Mouse (Mus musculus) ovary, postnatal 36 days (tissue): ENCODE measurements around the gene Ascc1.

Experiments used
- DNase-seq: peaks from one replicate; pipeline ENCODE4 v3.0.0; 2022; ENCODE audit warnings: low spot score, mixed read lengths

The Ascc1 gene

GRCm38 (mm10) chr10:60023751-60024150 is 21.1 kb downstream of the Ascc1 start:
- no peak for DNase-seq

GRCm38 (mm10) chr10:60026759-60027395 is 24.3 kb downstream of the Ascc1 start:
- no peak for DNase-seq

DNA sequence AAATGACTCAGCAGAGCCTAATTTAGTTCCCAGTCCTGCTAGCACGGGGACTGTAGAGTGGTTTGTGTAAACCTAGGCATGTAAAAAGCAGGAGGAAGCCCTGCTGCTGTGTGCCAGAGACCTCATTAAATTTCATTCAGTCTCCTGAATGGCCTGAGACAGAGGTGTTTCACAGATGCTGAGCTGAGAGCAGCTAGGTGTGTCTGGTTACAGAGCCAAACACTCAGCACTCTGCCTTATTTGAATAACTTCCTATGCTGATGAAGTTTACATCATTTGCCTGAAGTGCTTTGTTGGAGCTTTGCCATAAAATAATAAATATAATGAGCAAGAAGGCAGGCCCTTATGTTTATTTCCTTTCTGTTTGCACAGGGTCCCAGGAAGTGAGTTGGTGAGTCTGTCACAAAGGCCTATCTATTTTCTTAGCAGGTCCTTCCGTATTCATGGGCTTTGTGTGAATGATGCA is 25.0 kb downstream of the Ascc1 start:
- no peak for DNase-seq

GRCm38 (mm10) chr10:60028181-60028580 is 25.6 kb downstream of the Ascc1 start:
- DNase-seq: no peak

GRCm38 (mm10) chr10:60028979-60029378 is 26.4 kb downstream of the Ascc1 start:
- DNase-seq: peak; percentile 36

- no peak for DNase-seq
Measured at GRCm38 (mm10) chr10:60029387-60029786, 26.8 kb downstream of the Ascc1 start.

DNA sequence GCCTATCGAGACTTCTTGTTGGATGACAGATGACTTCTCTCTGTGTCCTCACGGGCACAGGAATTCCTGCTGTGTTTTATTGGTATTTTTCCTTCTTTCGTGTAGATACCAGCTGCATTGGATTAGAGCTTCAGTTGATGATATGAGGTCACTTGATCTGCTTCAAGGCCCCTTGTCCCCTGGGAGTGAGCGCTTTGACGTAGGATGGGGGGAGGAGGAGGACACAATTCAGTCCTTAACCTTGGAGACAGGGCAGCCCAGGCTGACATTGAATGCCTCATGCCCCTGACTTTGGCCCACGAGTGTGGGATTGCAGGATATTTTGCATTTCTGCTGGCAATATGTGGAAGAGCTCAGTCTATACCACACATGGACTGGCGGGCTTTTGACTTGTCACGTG is 29.0 kb downstream of the Ascc1 start:
- DNase-seq: no peak

GRCm38 (mm10) chr10:60031985-60032384 is 29.4 kb downstream of the Ascc1 start:
- no peak for DNase-seq

DNA sequence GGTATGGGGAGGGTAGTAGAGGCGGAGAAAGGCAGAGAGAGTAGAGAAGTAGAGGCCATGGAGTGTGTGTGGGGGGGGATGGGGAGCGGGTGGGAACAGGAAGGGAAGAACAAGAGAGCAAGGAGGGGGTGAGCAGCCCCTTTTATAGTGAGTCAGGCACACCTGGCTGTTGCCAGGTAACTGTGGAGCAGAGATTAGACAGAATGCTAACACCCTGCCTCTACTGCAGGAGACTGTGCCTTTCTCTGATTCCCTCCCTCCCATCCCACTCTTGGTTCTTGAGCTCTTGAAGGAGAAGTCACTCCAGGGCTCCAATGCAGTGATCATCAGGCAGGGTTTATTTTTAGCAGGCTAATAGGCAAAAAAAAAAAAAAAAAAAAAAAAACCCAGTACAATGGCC is 30.0 kb downstream of the Ascc1 start:
- no peak for DNase-seq

GRCm38 (mm10) chr10:60033064-60033463 is 30.5 kb downstream of the Ascc1 start:
- DNase-seq: no peak

DNA sequence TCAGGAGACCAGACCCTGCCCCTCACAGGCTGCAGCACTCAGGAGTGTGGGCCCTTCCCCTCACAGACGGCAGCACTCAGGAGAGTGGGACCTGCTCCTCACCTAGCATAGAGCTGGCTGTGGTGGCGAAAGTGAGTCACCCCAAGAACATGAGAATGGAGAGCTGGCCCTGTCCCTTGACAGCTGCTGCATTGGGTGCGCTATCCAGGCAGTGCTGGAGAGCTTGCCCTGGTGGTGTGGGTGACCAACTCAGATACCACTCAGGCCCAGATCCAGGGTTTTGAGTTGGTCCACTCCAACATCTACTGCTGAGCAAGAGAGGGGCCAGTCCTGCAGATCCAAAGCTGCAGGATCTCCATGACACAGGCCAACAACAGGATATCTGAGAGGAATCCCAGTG is 32.0 kb downstream of the Ascc1 start:
- DNase-seq: no peak

DNA sequence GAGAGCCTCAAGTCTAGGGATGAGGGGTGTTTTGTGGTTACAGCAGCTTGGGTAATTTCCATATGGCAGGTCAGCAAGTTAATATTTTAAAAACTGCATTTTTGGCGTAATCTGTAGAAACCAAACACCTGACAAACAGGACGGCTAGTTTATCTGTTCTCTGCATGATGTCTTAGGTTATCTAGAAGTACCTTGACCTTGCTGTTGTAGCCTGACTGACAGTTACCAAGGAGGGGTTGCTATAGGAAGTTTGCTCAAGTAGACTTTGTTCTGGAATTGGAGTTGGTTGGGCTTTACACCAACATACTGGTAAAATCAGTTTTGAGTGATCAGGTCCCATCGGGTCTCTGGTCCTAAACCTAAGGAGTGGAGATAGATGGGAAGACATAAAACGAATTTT is 33.1 kb downstream of the Ascc1 start:
- no peak for DNase-seq

DNA sequence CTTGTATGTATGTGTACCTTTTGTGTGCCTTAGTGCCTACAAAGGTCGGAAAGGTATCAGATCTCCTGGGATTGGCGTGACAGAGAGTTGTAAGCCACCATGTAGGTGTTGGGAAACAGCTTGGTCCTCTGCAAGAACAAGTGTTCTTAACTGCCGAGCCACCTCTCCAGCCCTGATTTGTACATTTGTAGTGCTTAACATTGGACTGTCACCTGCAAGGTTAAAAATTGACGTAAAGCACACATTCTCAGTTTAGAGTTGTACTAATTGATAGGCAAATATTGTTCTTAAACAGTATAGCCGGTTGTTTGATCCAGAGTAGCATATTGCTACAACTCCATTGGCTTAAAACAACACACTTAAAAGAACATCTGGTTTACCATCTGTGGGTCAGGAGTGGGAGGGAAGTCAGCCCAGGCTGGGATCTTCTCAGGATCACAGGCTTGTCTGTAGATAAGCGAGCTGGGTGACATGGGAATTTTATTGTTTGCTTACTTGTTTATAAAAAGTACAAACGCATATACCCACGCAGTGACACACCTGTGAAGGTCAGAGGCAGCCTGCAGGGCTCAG is 39.8 kb downstream of the Ascc1 start:
- no peak for DNase-seq

GRCm38 (mm10) chr10:60046696-60047095 is 44.1 kb downstream of the Ascc1 start:
- DNase-seq: no peak

DNA sequence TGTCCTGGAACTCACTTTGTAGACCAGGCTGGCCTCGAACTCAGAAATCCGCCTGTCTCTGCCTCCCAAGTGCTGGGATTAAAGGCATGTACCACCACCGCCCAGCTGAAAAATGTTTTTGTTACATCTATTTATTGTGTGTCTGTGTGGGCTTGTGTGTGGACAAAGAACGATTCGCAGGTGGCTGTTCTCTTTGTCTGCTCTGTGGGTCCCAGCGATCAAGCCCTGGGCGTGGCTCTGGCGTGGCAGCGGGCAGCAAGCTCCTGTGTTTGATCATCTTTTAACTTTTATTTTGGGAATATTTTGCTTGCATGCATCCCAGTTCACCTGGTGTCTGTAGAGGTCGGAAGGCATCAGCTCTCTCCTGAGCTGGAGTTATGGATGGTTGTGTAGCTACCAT is 48.0 kb downstream of the Ascc1 start:
- DNase-seq: no peak

DNA sequence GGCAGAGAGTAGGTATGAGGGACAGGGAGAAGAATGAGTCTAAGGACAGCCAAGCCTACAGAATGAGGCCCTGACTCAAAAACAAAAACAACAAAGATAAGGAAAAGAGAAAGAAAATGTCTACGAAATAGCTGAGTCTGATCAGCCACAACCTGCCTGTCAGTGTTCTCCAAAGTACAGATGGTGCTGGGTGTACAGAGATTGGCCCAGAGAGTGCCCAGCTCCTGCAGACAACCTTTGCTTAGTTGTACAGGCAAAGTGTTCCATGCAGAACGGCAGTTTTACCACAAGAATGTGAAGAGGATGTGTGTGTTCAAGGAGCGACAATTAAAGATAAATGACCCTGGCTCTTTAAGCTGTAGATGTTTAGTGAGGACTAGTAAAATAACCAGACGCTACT is 50.5 kb downstream of the Ascc1 start:
- DNase-seq: no peak

DNA sequence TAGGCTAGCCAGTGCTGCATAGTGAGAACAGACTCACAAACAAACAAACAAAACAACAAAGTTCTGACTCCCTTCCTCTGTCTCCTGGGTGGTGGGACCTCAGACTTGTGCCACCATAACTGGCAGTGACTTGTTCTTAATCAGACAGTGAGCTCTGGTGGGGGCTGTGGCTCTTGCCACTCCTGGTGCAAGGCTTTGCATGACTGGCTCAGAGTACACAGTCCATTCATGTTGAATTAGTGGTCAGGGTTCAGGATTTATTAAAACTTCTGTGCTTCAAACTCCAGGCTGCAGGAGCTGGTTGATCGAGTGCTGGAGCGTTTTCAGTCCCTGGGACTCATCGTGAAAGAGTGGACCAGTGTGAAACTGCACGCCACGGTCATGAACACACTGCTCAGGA is 59.6 kb downstream of the Ascc1 start:
- no peak for DNase-seq

GRCm38 (mm10) chr10:60062931-60063330 is 60.3 kb downstream of the Ascc1 start:
- no peak for DNase-seq

DNA sequence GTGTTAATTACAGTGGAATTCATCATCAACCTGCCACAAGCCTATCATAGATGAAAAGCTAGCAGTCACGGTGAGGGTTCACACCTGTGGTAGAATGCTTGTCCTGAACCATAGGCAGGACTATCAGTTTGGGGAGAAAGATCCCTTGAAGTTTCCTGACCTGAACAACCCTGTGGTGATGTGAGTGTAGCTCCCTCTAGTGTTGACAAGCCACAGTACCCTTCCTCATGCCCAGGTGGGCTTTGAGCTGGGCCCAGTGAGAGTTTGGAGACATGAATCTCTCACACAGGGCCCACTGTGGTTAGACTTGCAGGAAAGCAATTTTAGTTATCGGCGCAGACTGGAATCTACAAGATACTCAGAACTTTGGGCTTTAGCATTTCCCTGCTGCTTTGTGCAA is 63.9 kb downstream of the Ascc1 start:
- DNase-seq: no peak

DNA sequence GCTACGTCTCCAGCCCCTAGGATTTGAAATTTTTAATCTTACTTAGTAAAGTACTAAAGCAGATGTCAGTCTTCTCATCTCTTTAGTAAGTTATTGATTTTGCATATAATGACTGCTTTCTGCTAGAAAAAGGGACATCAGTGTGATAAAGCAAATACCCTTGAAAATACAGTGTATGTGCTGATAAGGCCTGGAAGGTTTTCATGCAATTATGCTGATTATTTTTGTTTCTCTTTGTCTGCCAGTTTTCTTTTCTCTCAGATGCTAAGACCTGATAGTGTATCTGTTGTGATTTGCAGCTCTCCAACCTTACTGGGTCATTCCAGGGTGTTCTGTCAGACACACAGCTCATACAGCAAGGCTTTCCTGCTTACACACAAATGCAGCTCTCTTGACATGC is 72.6 kb downstream of the Ascc1 start:
- no peak for DNase-seq

DNA sequence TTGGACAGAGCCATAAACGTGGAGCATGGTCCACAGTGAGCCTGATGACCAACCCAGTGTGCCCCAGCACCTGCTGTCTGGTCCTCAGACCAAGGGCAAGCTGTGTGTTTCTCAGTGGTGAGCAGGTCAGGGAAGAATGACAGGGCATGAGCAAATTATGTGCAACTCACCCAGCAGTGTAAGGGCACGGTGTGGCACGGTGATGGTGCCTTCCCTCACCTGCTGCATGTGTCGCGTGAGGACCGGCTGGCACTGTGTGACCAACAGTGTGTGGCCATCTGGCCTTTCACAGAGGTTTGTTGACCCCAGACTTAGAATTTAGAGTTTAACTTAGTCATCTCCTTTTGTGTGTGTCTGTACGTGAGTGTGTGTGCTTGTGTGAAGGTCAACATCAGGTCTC is 74.6 kb downstream of the Ascc1 start:
- no peak for DNase-seq

DNA sequence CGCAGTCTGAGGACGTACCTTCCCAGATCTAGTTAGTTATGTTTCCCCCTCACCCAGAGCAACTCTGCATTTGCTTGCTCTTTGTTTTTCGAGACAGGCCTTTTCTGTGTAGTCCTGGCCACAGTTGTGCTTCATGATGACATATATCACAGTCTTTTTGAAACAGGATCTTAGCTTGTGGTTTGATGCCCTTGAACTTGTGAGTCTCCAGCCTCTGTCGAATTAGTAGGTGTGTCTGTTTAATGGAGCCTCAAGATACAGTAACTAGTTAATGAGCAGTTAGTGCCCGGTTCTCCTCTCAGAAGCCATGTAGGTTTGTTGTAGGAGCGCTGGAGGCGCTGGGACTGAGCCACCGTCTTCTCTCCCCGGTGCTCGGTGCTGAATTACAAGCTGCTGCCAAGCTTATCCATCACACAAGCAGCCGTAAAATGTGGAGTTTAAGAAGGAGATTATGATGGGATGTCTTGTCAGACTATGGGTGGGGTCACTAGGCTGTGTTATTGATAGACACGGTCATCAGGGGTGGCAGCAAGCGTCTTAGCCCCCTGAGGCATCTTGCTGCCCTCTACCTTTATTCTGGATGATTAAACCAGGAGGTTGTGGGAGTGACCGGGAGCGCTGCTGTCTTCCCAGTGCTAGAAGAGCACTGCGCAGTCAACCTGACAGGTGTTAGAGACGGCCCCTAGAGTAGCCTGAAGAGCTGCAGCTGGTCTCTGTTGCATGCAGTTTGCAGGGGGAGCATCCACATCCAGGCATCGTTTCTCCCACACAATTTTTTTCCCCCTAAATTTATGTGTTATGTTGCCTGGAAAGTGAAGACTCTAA is 75.3 kb downstream of the Ascc1 start:
- DNase-seq: no peak

- peak; percentile 60 for DNase-seq
Measured at GRCm38 (mm10) chr10:60078561-60078917, 75.9 kb downstream of the Ascc1 start.
